In genomic region chrX:71661794-71662193, GRCm38 (mm10) we compare ENCODE assay signal across 17 mouse cellular contexts. TPM values are rescaled to one million over a fixed set of nuclear protein-coding genes. Genes with fewer than 3 reads are reported as not detected.
A peak's percentile ranks its signal among the peaks of the same experiment; 100 is the strongest.
DNase-seq lines count a peak whose midpoint lies in the region; ATAC-seq and TF ChIP-seq lines count a peak whose summit lies in the region.
"Had no signal": no experiment of that assay in that cellular context is flagged by ENCODE, and none has a peak within 500 bp of the region (broad histone marks: within the 10 kb centered on the region; RNA-seq: fewer than 3 reads in every experiment).

No protein-coding gene starts in this region.

- no peak for TF ChIP-seq EP300 in liver, postnatal 0 days (IDR thresholded peaks at IDR 0.05; ENCODE audit: low read depth)

- no peak overlapping the region for H3K27ac ChIP-seq in neural tube, embryonic 11.5 days (ENCODE audit: low read depth, low read length)
- no peak overlapping the region for H3K27ac ChIP-seq in hindbrain, embryonic 10.5 days
- H3K27ac ChIP-seq in limb, embryonic 13.5 days = no peak overlapping the region
- no peak overlapping the region for H3K27ac ChIP-seq in neural tube, embryonic 14.5 days (ENCODE audit: low read depth, low read length)
- H3K27ac ChIP-seq in liver, postnatal 0 days (ENCODE audit: low read depth) = no peak overlapping the region
- H3K27ac ChIP-seq: embryonic facial prominence, embryonic 15.5 days had no signal

- H3K36me3 ChIP-seq in neural tube, embryonic 11.5 days (ENCODE audit: control insufficient read depth, insufficient read depth, low read length) = no peaks in the 10 kb centered on the region
- H3K36me3 ChIP-seq in hindbrain, embryonic 10.5 days = no peaks in the 10 kb centered on the region
- H3K36me3 ChIP-seq in limb, embryonic 13.5 days = no peaks in the 10 kb centered on the region
- no peaks in the 10 kb centered on the region for H3K36me3 ChIP-seq in neural tube, embryonic 14.5 days (ENCODE audit: control insufficient read depth, insufficient read depth, low read length)
- H3K36me3 ChIP-seq in liver, postnatal 0 days (replicated peaks; ENCODE audit: insufficient read depth, low read length) = no peaks in the 10 kb centered on the region
- H3K36me3 ChIP-seq: embryonic facial prominence, embryonic 15.5 days; G1E had no signal

- no peak overlapping the region for H3K9ac ChIP-seq in neural tube, embryonic 11.5 days (ENCODE audit: low read length)
- no peak overlapping the region for H3K9ac ChIP-seq in limb, embryonic 13.5 days
- H3K9ac ChIP-seq in neural tube, embryonic 14.5 days (replicated peaks; ENCODE audit: low read depth, low read length) = no peak overlapping the region
- no peak overlapping the region for H3K9ac ChIP-seq in liver, postnatal 0 days (replicated peaks)
- H3K9ac ChIP-seq: embryonic facial prominence, embryonic 15.5 days had no signal

- WGBS in neural tube, embryonic 11.5 days = 23% methylated on average over 14 of the region's 14 CpGs
- 29% methylated on average over 14 of the region's 14 CpGs for WGBS in hindbrain, embryonic 10.5 days
- 18% methylated on average over 14 of the region's 14 CpGs for WGBS in limb, embryonic 13.5 days
- WGBS in neural tube, embryonic 14.5 days = 27% methylated on average over 14 of the region's 14 CpGs
- 20% methylated on average over 14 of the region's 14 CpGs for WGBS in liver, postnatal 0 days (ENCODE audit: insufficient replicate concordance)

- no peak for TF ChIP-seq CTCF in liver, postnatal 0 days (IDR thresholded peaks at IDR 0.05; ENCODE audit: low read depth)

- peak; percentile 15 for DNase-seq in neural tube, embryonic 11.5 days (ENCODE audit: low spot score)
- no peak for DNase-seq in neural tube, embryonic 10.5 days (ENCODE audit: extremely low spot score, low spot score)
- DNase-seq in hindbrain, embryonic 10.5 days (ENCODE audit: low spot score) = no peak
- no peak for DNase-seq in liver, postnatal 0 days
- no peak for DNase-seq in spleen, postnatal 36 days (ENCODE audit: low spot score in 2 of 2)
- DNase-seq in layer of hippocampus, adult 9-10 months (ENCODE audit: low spot score) = no peak
- DNase-seq: adrenal gland, postnatal 10 days; cerebellum, postnatal 25 days; kidney, postnatal 14 days; lung, adult 18-20 months; right cerebral cortex, postnatal 4 days; thymus, postnatal 14 days had no signal

- H3K4me1 ChIP-seq in neural tube, embryonic 11.5 days (ENCODE audit: control insufficient read depth, insufficient read depth, low read length) = no peaks in the 10 kb centered on the region
- no peaks in the 10 kb centered on the region for H3K4me1 ChIP-seq in hindbrain, embryonic 10.5 days (replicated peaks)
- H3K4me1 ChIP-seq in limb, embryonic 13.5 days = no peaks in the 10 kb centered on the region
- no peaks in the 10 kb centered on the region for H3K4me1 ChIP-seq in neural tube, embryonic 14.5 days (ENCODE audit: control insufficient read depth, insufficient read depth, low read length)
- no peaks in the 10 kb centered on the region for H3K4me1 ChIP-seq in liver, postnatal 0 days (ENCODE audit: insufficient read depth)
- H3K4me1 ChIP-seq: embryonic facial prominence, embryonic 15.5 days had no signal

- H3K9me3 ChIP-seq in neural tube, embryonic 11.5 days (ENCODE audit: control insufficient read depth, low read length) = no peaks in the 10 kb centered on the region; the same call in 1 of the 2 replicates
- peaks cover 12% of the 10 kb centered on the region for H3K9me3 ChIP-seq in hindbrain, embryonic 10.5 days
- peaks cover 7% of the 10 kb centered on the region for H3K9me3 ChIP-seq in limb, embryonic 13.5 days
- H3K9me3 ChIP-seq in neural tube, embryonic 14.5 days (ENCODE audit: control insufficient read depth, low read length) = peaks cover 5% of the 10 kb centered on the region
- no peaks in the 10 kb centered on the region for H3K9me3 ChIP-seq in liver, postnatal 0 days (ENCODE audit: low read length)
- H3K9me3 ChIP-seq: G1E had no signal

- H3K4me3 ChIP-seq in neural tube, embryonic 11.5 days (ENCODE audit: low read depth, low read length) = no peak overlapping the region
- H3K4me3 ChIP-seq in hindbrain, embryonic 10.5 days = 0 out of 2 replicates have a peak overlapping the region, but pooled peaks have one; percentile 21
- 0 out of 2 replicates have a peak overlapping the region, but pooled peaks have one; percentile 1 for H3K4me3 ChIP-seq in limb, embryonic 13.5 days
- H3K4me3 ChIP-seq in neural tube, embryonic 14.5 days (ENCODE audit: low read depth, low read length) = peak overlapping the region; percentile 7; the same call in 1 of the 2 replicates
- no peak overlapping the region for H3K4me3 ChIP-seq in liver, postnatal 0 days (ENCODE audit: low read depth, low read length)
- H3K4me3 ChIP-seq: embryonic facial prominence, embryonic 15.5 days had no signal

- no peak for ATAC-seq in neural tube, embryonic 11.5 days (ENCODE audit: insufficient read depth, low FRiP score, low TSS enrichment)
- ATAC-seq in limb, embryonic 13.5 days (ENCODE audit: low FRiP score, low read depth) = no peak
- no peak for ATAC-seq in neural tube, embryonic 14.5 days (ENCODE audit: low read depth)
- no peak for ATAC-seq in liver, postnatal 0 days
- ATAC-seq: intestine, postnatal 0 days had no signal

- no peak overlapping the region; the same call in 1 of the 2 replicates for H3K4me2 ChIP-seq in neural tube, embryonic 11.5 days (ENCODE audit: low read depth)
- 0 out of 2 replicates have a peak overlapping the region, but pooled peaks have one; percentile 25 for H3K4me2 ChIP-seq in limb, embryonic 13.5 days (replicated peaks)
- peak overlapping the region; percentile 29; the same call in 1 of the 2 replicates for H3K4me2 ChIP-seq in neural tube, embryonic 14.5 days (ENCODE audit: low read depth, low read length)
- no peak overlapping the region for H3K4me2 ChIP-seq in liver, postnatal 0 days (ENCODE audit: low read depth, low read length)
- H3K4me2 ChIP-seq: embryonic facial prominence, embryonic 15.5 days had no signal

- H3K27me3 ChIP-seq in neural tube, embryonic 11.5 days (ENCODE audit: control insufficient read depth, insufficient read depth, low read length) = peaks cover 56% of the 10 kb centered on the region
- peaks cover 85% of the 10 kb centered on the region for H3K27me3 ChIP-seq in hindbrain, embryonic 10.5 days (ENCODE audit: insufficient read depth, poor library complexity, severe bottlenecking)
- H3K27me3 ChIP-seq in limb, embryonic 13.5 days = peaks cover 95% of the 10 kb centered on the region
- peaks cover 6% of the 10 kb centered on the region for H3K27me3 ChIP-seq in neural tube, embryonic 14.5 days (ENCODE audit: control insufficient read depth, insufficient read depth, low read length)
- peaks cover 56% of the 10 kb centered on the region for H3K27me3 ChIP-seq in liver, postnatal 0 days (ENCODE audit: insufficient read depth, low read length)

RNA-seq across cellular contexts. Expression of gene Gpr50, which starts 1.7 kb away (rescaled TPM):
- polyA plus RNA-seq in neural tube, embryonic 11.5 days (2014; fragmentation: Nextera tagmentation; extraction: Ambion mirVana) = 0.11 and 0.61 TPM in 2 replicates
- 1.4 and 3.0 TPM in 2 replicates for polyA plus RNA-seq in hindbrain, embryonic 10.5 days (2016; fragmentation: Nextera tagmentation; extraction: Ambion mirVana)
- polyA plus RNA-seq in limb, embryonic 13.5 days (2015; fragmentation: Nextera tagmentation; extraction: Ambion mirVana) = 0.88 and 1.4 TPM in 2 replicates
- 0.60 and 0.72 TPM in 2 replicates for polyA plus RNA-seq in neural tube, embryonic 14.5 days (2014; fragmentation: Nextera tagmentation; extraction: Ambion mirVana)
- polyA plus RNA-seq in liver, postnatal 0 days (2015; fragmentation: Nextera tagmentation; extraction: Ambion mirVana) = not detected in 2 replicates
- polyA plus RNA-seq: G1E had no signal

Comparison
In these comparisons a context has a peak if more than half of its experiments do, and no peak if none do; other contexts are left out.
1. H3K4me2 ChIP-seq: peak in limb, embryonic 13.5 days (single experiment) and neural tube, embryonic 14.5 days (single experiment); none in neural tube, embryonic 11.5 days (single experiment) and liver, postnatal 0 days (single experiment).
2. H3K4me3 ChIP-seq: peak in hindbrain, embryonic 10.5 days (single experiment), limb, embryonic 13.5 days (single experiment) and neural tube, embryonic 14.5 days (single experiment); none in neural tube, embryonic 11.5 days (single experiment) and liver, postnatal 0 days (single experiment).